Mouse (Mus musculus) forebrain, embryonic 14.5 days (tissue): ENCODE data around the gene Zbtb14. TPM values are rescaled to one million over a fixed set of nuclear protein-coding genes. Genes with fewer than 3 reads are reported as not detected.

Experiments
- ATAC-seq: fragments of 200-750 bp; cut with Nextera tagmentation; 2 replicates; pipeline ENCODE4 v1.8.0; 2017; ENCODE audit warnings: mild to moderate bottlenecking, moderate library complexity
- DNase-seq: peaks from one replicate; pipeline ENCODE4 v3.0.0-alpha.2; 2015; ENCODE audit warnings: low spot score
- H3K27ac ChIP-seq: fragments of 300-500 bp; sonication (generic); 2 replicates; pipeline ENCODE4 v1.5.1; 2014; ENCODE audit warnings: low read depth, mild to moderate bottlenecking, control low read depth, low read length, moderate library complexity
- H3K27me3 ChIP-seq: fragments of 300-500 bp; sonication (generic); replicated peaks from 2 replicates; pipeline ENCODE4 v1.6.1; 2014; ENCODE audit warnings: low read length, control low read depth, mixed read lengths; ENCODE audit not compliant: control insufficient read depth, insufficient read depth
- H3K36me3 ChIP-seq: fragments of 300-500 bp; sonication (generic); 2 replicates; pipeline ENCODE4 v1.6.1; 2014; ENCODE audit warnings: low read length, control low read depth; ENCODE audit not compliant: control insufficient read depth, insufficient read depth
- H3K4me1 ChIP-seq: fragments of 300-500 bp; sonication (generic); 2 replicates; pipeline ENCODE4 v1.6.1; 2014; ENCODE audit warnings: antibody characterized with exemption, low read length, control low read depth; ENCODE audit not compliant: control insufficient read depth, insufficient read depth
- H3K4me2 ChIP-seq: fragments of 300-500 bp; sonication (generic); 2 replicates; pipeline ENCODE4 v1.6.1; 2014; ENCODE audit warnings: mild to moderate bottlenecking, control low read depth, low read length
- H3K4me3 ChIP-seq: fragments of 300-500 bp; sonication (generic); 2 replicates; pipeline ENCODE4 v1.5.1; 2014; ENCODE audit warnings: low read depth, low read length, control low read depth
- H3K9ac ChIP-seq: fragments of 300-500 bp; sonication (generic); 2 replicates; pipeline ENCODE4 v1.6.1; 2014; ENCODE audit warnings: mild to moderate bottlenecking, low read length, control low read depth, moderate library complexity
- H3K9me3 ChIP-seq: fragments of 300-500 bp; sonication (generic); replicated peaks from 2 replicates; pipeline ENCODE4 v1.6.1; 2016; ENCODE audit warnings: low read length, control low read depth, mixed read lengths; ENCODE audit not compliant: control insufficient read depth
- WGBS: fragments of 180-500 bp; shearing (Covaris S2); extraction: QIAGEN DNeasy Blood & Tissue Kit; methylation state at CpG from one replicate; pipeline ENCODE4 v1.1.7; 2014; 5-methylcytosine and 5-hydroxymethylcytosine counted together
- polyA plus RNA-seq: library from polyadenylated mRNA; unstranded; fragments of >200 nt; fragmentation: Nextera tagmentation; extraction: Ambion mirVana; gene quantifications from 2 replicates; pipeline ENCODE4 v1.2.1, GENCODE M21; 2014

Gene Zbtb14
- polyA plus RNA-seq, 1 experiment from 2014 or later = 29.6 TPM

- H3K4me3 ChIP-seq = peak within 1 kb of the TSS; percentile 52
- ATAC-seq (peak; percentile 93), DNase-seq (peak; percentile 76)
- peaks cover 4% of the 10 kb centered on the region; the same call in 1 of the 2 replicates for H3K4me1 ChIP-seq
- H3K4me2 ChIP-seq = peak within 1 kb of the TSS; percentile 89
- WGBS = under 1% methylated on average over 40 of the region's 44 CpGs
- peaks cover 31% of the 10 kb centered on the region for H3K27me3 ChIP-seq
- H3K9ac ChIP-seq = peak within 1 kb of the TSS; percentile 56
- no peaks in the 10 kb centered on the region for H3K9me3 ChIP-seq
- no peaks in the 10 kb centered on the region for H3K36me3 ChIP-seq
- no peak within 1 kb of the TSS for H3K27ac ChIP-seq
These were observed 56.2 kb downstream of the Zbtb14 start, which contains the start of gene Akain1 for GRCm38 (mm10) chr17:69438990-69439491. Gene Akain1, plus strand, starts transcription at chr17:69439326.

GRCm38 (mm10) chr17:69439571-69440480 is 57.0 kb downstream of the Zbtb14 start:
- Histone ChIP-seq H3K27ac (no peak overlapping the region), H3K4me1 (peaks cover 4% of the 10 kb centered on the region; the same call in 1 of the 2 replicates), H3K9me3 (no peaks in the 10 kb centered on the region), H3K4me3 (peak overlapping the region; percentile 52), H3K9ac (peak overlapping the region; percentile 56), H3K27me3 (peaks cover 31% of the 10 kb centered on the region), H3K4me2 (peak overlapping the region; percentile 89), H3K36me3 (no peaks in the 10 kb centered on the region)
- WGBS = under 1% methylated on average over 48 of the region's 52 CpGs
- peak; percentile 46 for DNase-seq
- peak; percentile 69 for ATAC-seq

Other genes starting within 250 kb of the Zbtb14 start
- gene Akain1, start 56.3 kb downstream of the Zbtb14 start, polyA plus RNA-seq = 0.21 and 0.36 TPM in 2 replicates